9 mouse cellular contexts compared by ENCODE assay signal in genomic region chr11:98497388-98498288, GRCm38 (mm10). TPM values are rescaled to one million over a fixed set of nuclear protein-coding genes. Genes with fewer than 3 reads are reported as not detected.
DNase-seq lines count a peak whose midpoint lies in the region; ATAC-seq lines count a peak whose summit lies in the region.
"Had no signal": no experiment of that assay in that cellular context is flagged by ENCODE, and none has a peak within 500 bp of the region (broad histone marks: within the 10 kb centered on the region; RNA-seq: fewer than 3 reads in every experiment).

No protein-coding gene starts in this region.

- no peak overlapping the region for H3K9ac ChIP-seq in heart, embryonic 11.5 days (ENCODE audit: low read depth, low read length)
- H3K9ac ChIP-seq in forebrain, embryonic 16.5 days (replicated peaks; ENCODE audit: low read depth, low read length), result no peak overlapping the region

- no peak overlapping the region; the same call in 1 of the 2 replicates for H3K4me2 ChIP-seq in heart, embryonic 11.5 days
- 0 out of 2 replicates have a peak overlapping the region, but pooled peaks have one; percentile 19 for H3K4me2 ChIP-seq in forebrain, embryonic 16.5 days (ENCODE audit: low read length)

- no peak overlapping the region for H3K4me3 ChIP-seq in heart, embryonic 11.5 days (ENCODE audit: low read depth, low read length)
- no peak overlapping the region for H3K4me3 ChIP-seq in forebrain, embryonic 16.5 days (replicated peaks; ENCODE audit: low read length)
- H3K4me3 ChIP-seq: erythroblast, embryonic 14.5 days had no signal

- ATAC-seq in heart, embryonic 11.5 days (replicated peaks; ENCODE audit: insufficient number of reproducible peaks, low FRiP score, low TSS enrichment), result no peak
- peak; percentile 84 for ATAC-seq in CD4-positive, CD25-positive, alpha-beta regulatory T cell, adult 4 months
- ATAC-seq in forebrain, embryonic 16.5 days, result no peak

- DNase-seq in heart, adult 11 months, result peak; percentile 96
- DNase-seq in neural tube, embryonic 10.5 days (ENCODE audit: extremely low spot score, low spot score), result peak; percentile 42
- DNase-seq in adrenal gland, adult 18-20 months (ENCODE audit: low spot score in 2 of 2), result no peak
- DNase-seq in left cerebral cortex, postnatal 25 days (ENCODE audit: low spot score in 2 of 2), result no peak
- DNase-seq in testis, postnatal 10 days (ENCODE audit: low spot score), result no peak

- H3K27me3 ChIP-seq in heart, embryonic 11.5 days (ENCODE audit: control insufficient read depth, insufficient read depth, low read length), result no peaks in the 10 kb centered on the region
- H3K27me3 ChIP-seq in forebrain, embryonic 16.5 days (replicated peaks; ENCODE audit: control insufficient read depth, insufficient read depth, low read length), result peaks cover 25% of the 10 kb centered on the region

- WGBS in heart, embryonic 11.5 days (ENCODE audit: insufficient replicate concordance), result 52% methylated on average over 22 of the region's 22 CpGs
- 17% methylated on average over 22 of the region's 22 CpGs for WGBS in forebrain, embryonic 16.5 days

- no peaks in the 10 kb centered on the region for H3K36me3 ChIP-seq in heart, embryonic 11.5 days (ENCODE audit: control insufficient read depth, insufficient read depth, low read length)
- H3K36me3 ChIP-seq in forebrain, embryonic 16.5 days (ENCODE audit: control insufficient read depth, insufficient read depth), result no peaks in the 10 kb centered on the region

- intact Hi-C loops in left cerebral cortex, postnatal 25 days (cut with DNase I), result no loop called here

- H3K27ac ChIP-seq in heart, embryonic 11.5 days (ENCODE audit: low read depth, low read length), result no peak overlapping the region
- H3K27ac ChIP-seq in forebrain, embryonic 16.5 days (ENCODE audit: low read length), result no peak overlapping the region

- H3K4me1 ChIP-seq in heart, embryonic 11.5 days (ENCODE audit: control insufficient read depth, insufficient read depth, low read length), result no peaks in the 10 kb centered on the region
- H3K4me1 ChIP-seq in forebrain, embryonic 16.5 days (replicated peaks; ENCODE audit: control insufficient read depth, insufficient read depth, low read length), result peaks cover 7% of the 10 kb centered on the region; the same call in 1 of the 2 replicates

- H3K9me3 ChIP-seq in heart, embryonic 11.5 days (replicated peaks; ENCODE audit: control insufficient read depth, low read length), result no peaks in the 10 kb centered on the region
- no peaks in the 10 kb centered on the region for H3K9me3 ChIP-seq in forebrain, embryonic 16.5 days (ENCODE audit: control insufficient read depth, low read length)

RNA-seq across cellular contexts. Expression of gene Ikzf3, which starts 48.2 kb away (rescaled TPM):
- polyA plus RNA-seq in heart, embryonic 11.5 days (2014; fragmentation: Nextera tagmentation; extraction: Ambion mirVana), result 0.13 TPM in 1 of 2 replicates, not detected in the other
- 10 to 100 TPM; 77.0 to 98.7 TPM for polyA plus RNA-seq in CD4-positive, CD25-positive, alpha-beta regulatory T cell, adult 4 months (2017; shearing (Covaris generic))
- polyA plus RNA-seq in forebrain, embryonic 16.5 days (2015; fragmentation: Nextera tagmentation; extraction: Ambion mirVana), result not detected in 2 replicates
- total RNA-seq in adrenal gland, adult 18-20 months (2021), result under 1 TPM; 0.46 to 0.86 TPM
- under 1 TPM in 1 of 2 experiments, not detected in 1; 0.78 TPM for total RNA-seq in left cerebral cortex, postnatal 25 days (2021)
- polyA plus RNA-seq: erythroblast, embryonic 14.5 days had no signal

RNA-seq across cellular contexts. Expression of gene Grb7, which starts 51.4 kb away (rescaled TPM):
- 0.63 and 2.0 TPM in 2 replicates for polyA plus RNA-seq in heart, embryonic 11.5 days (2014; fragmentation: Nextera tagmentation; extraction: Ambion mirVana)
- polyA plus RNA-seq in CD4-positive, CD25-positive, alpha-beta regulatory T cell, adult 4 months (2017; shearing (Covaris generic)), result 1 to 10 TPM; 3.6 to 6.2 TPM
- polyA plus RNA-seq in forebrain, embryonic 16.5 days (2015; fragmentation: Nextera tagmentation; extraction: Ambion mirVana), result 0.51 and 0.70 TPM in 2 replicates
- under 1 TPM; 0.30 to 0.61 TPM for total RNA-seq in adrenal gland, adult 18-20 months (2021)
- 1 to 10 TPM; 2.4 to 2.7 TPM for total RNA-seq in left cerebral cortex, postnatal 25 days (2021)

RNA-seq across cellular contexts. Expression of gene Zpbp2, which starts 53.3 kb away (rescaled TPM):
- 0.33 and 0.62 TPM in 2 replicates for polyA plus RNA-seq in heart, embryonic 11.5 days (2014; fragmentation: Nextera tagmentation; extraction: Ambion mirVana)
- polyA plus RNA-seq in CD4-positive, CD25-positive, alpha-beta regulatory T cell, adult 4 months (2017; shearing (Covaris generic)), result 1 to 10 TPM; 5.0 to 6.0 TPM
- polyA plus RNA-seq in forebrain, embryonic 16.5 days (2015; fragmentation: Nextera tagmentation; extraction: Ambion mirVana), result 0.25 TPM in 1 of 2 replicates, not detected in the other
- total RNA-seq in adrenal gland, adult 18-20 months (2021), result under 1 TPM; 0.22 to 0.43 TPM
- total RNA-seq in left cerebral cortex, postnatal 25 days (2021), result not detected

RNA-seq across cellular contexts. Expression of gene Mien1, which starts 58.8 kb away (rescaled TPM):
- polyA plus RNA-seq in heart, embryonic 11.5 days (2014; fragmentation: Nextera tagmentation; extraction: Ambion mirVana), result 107 and 110 TPM in 2 replicates
- polyA plus RNA-seq in CD4-positive, CD25-positive, alpha-beta regulatory T cell, adult 4 months (2017; shearing (Covaris generic)), result 100 to 1,000 TPM; 150 to 155 TPM
- polyA plus RNA-seq in forebrain, embryonic 16.5 days (2015; fragmentation: Nextera tagmentation; extraction: Ambion mirVana), result 243 and 253 TPM in 2 replicates
- 10 to 100 TPM; 89.5 to 94.5 TPM for total RNA-seq in adrenal gland, adult 18-20 months (2021)
- 100 to 1,000 TPM; 119 to 120 TPM for total RNA-seq in left cerebral cortex, postnatal 25 days (2021)

Comparison
In these comparisons a context has a peak if more than half of its experiments do, and no peak if none do; other contexts are left out.
1. DNase-seq: peak in heart, adult 11 months (single experiment) and neural tube, embryonic 10.5 days (single experiment); none in adrenal gland, adult 18-20 months (0 of 2), left cerebral cortex, postnatal 25 days (0 of 2) and testis, postnatal 10 days (single experiment).
2. RNA of gene Ikzf3, which starts 48.2 kb away (polyA plus RNA-seq): 77.0 to 98.7 TPM in CD4-positive, CD25-positive, alpha-beta regulatory T cell, adult 4 months; 0.13 TPM in heart, embryonic 11.5 days and not detected in forebrain, embryonic 16.5 days; every median in the first group is over 10 times any median in the second.